Mouse (Mus musculus): ENCODE data around the gene Olfr325.

- no peak for TF ChIP-seq CTCF (IDR thresholded peaks at IDR 0.05; ENCODE audit: low read depth, low read length)
- TF ChIP-seq POLR2A (IDR thresholded peaks at IDR 0.05; ENCODE audit: extremely low read depth, insufficient read depth, low read length) = no peak
Measured at GRCm38 (mm10) chr11:58604688-58605087, 27.2 kb downstream of the Olfr325 start.
